Mouse (Mus musculus): ENCODE data around the gene Rnf152. TPM values are rescaled to one million over a fixed set of nuclear protein-coding genes. Genes with fewer than 3 reads are reported as not detected.
A peak's percentile ranks its signal among the peaks of the same experiment; 100 is the strongest.

The Rnf152 gene
- polyA plus RNA-seq, 1 experiment = 15.9 TPM

DNA sequence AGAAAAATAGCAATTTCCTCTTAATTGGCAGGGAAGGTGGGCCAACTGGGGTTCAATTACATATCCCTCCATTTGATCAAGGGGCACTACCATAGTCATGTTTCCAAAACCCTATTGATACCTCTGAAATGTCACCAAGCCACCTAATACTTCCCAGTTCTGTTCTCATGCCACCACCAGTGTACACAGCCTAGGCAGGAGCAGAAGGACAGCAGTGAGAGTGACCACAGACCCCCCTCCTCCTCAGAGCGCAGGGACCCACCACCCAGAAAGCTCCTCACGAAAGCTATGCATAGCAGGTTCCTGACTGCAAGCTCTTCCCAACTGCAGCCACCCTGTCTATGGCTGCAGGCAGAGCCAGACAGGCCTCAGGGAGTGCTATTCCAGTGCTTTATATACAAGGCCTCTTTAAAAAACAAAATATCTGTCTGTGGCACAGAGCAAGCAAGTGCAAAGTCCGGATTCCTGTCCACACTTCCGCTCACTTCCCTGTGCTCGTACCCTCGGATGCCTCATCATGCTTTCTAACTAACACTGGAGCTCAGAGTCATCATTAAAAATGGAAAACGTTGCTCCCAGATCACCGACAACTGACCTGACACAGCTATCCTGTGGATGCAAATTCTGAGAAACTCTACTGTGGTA is 24.3 kb downstream of the Rnf152 start:
- Histone ChIP-seq H3K4me3 (ENCODE audit: insufficient read depth, low read depth, low read length) (no peak overlapping the region), H3K27ac (replicated peaks; ENCODE audit: low read depth, low read length) (no peak overlapping the region), H3K4me1 (ENCODE audit: control insufficient read depth, insufficient read depth, insufficient read length, low read length) (peaks cover 5% of the 10 kb centered on the region; the same call in 1 of the 2 replicates)

DNA sequence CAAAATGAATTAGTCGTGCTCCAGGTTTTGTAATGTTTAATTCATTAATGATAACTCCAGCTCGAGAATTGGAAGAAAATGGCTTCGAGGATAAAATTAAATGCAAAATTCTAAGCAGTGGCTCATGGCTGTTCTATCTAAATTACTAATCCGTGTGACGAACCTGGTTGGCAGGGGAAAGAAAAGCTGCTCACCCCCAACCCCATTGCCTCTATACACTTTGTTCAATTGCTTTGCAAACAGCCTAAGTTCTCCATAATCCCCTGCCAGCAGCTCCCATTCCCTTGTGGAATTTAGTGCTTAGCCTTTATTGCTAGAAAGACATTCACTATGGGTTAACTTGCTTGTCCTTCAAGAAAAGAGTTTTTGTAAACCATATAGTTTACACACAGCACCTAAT is 24.9 kb downstream of the Rnf152 start:
- H3K4me1 ChIP-seq (ENCODE audit: control insufficient read depth, insufficient read depth, insufficient read length, low read length) = peaks cover 3% of the 10 kb centered on the region; the same call in 1 of the 2 replicates
- no peak overlapping the region for H3K4me3 ChIP-seq (ENCODE audit: insufficient read depth, low read depth, low read length)
- no peak overlapping the region for H3K27ac ChIP-seq (replicated peaks; ENCODE audit: low read depth, low read length)

DNA sequence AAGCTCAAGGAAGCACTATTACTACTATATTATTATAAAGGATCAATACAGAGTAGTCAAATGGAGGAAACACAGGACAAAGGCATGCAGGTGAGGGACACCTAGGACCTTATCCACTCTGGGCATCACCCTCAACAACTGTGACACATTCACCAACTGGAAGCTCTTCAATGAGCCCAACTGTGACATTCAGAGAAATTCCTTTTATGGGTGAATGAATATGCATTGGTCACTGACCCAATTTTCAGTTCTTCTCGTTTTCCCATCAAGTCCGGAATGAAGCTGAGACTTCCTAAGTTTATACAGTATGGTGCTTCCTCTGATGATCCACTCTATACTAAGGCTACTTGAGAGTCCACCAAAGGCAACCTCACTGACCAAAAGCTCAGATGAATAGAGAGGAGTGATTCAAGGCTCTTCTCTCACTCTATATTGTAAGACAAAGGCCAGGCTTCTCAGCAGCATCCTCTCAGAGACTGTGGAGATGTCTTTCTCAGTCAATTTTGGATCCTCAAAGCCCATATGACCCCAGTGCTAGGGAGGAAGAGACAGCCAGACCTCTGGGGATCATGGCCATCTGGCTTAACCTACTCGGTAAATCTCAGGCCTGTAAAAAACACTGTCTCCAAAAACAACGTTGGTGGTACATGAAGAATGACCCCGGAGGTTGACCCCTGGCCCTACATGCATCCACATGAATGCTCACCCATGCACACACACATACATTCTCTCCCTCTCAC is 25.8 kb downstream of the Rnf152 start:
- Histone ChIP-seq H3K4me3 (ENCODE audit: insufficient read depth, low read depth, low read length) (no peak overlapping the region), H3K4me1 (ENCODE audit: control insufficient read depth, insufficient read depth, insufficient read length, low read length) (peaks cover 3% of the 10 kb centered on the region; the same call in 1 of the 2 replicates), H3K27ac (replicated peaks; ENCODE audit: low read depth, low read length) (no peak overlapping the region)

DNA sequence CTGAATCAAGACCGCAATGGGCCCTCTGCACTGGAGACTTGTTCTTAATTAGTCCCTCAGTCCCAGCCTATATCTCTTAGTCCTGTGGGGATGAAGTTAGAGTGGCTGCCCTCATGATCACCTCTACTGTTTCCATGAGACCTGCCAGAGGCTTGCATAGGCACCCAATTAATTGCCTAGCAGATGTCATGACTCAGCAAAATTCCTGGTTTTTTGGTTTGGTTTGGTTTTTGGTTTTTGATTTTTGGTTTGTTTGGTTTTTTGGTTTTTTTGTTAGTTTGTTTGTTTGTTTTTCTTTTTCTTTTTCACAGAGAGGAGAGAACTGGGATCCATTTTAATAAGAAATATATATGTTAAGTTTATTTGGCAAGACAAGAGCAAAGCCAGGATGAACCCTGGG is 28.7 kb downstream of the Rnf152 start:
- H3K4me3 ChIP-seq (ENCODE audit: insufficient read depth, low read depth, low read length) = no peak overlapping the region
- peaks cover 8% of the 10 kb centered on the region; the same call in 1 of the 2 replicates for H3K4me1 ChIP-seq (ENCODE audit: control insufficient read depth, insufficient read depth, insufficient read length, low read length)
- no peak overlapping the region for H3K27ac ChIP-seq (replicated peaks; ENCODE audit: low read depth, low read length)

DNA sequence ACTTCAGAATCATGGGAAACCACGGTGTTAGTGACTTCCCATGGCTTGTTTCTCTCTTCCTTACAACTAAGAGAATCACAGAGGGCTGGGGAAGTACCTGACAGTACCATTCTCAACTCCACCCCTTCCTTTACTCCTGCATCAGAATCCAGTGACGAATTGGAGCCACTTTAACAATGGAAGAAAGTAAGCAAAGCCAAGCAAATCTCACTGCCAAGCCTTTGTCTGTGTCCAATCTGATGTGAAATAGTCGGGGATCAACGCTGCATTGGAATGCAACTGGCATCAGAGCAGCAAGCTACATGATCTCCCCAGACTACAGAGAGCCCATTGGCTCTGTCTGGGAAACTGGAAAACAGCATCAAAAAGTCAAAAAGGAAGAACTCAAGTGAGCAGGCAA is 31.9 kb downstream of the Rnf152 start:
- no peak overlapping the region for H3K27ac ChIP-seq (replicated peaks; ENCODE audit: low read depth, low read length)
- H3K4me3 ChIP-seq (ENCODE audit: insufficient read depth, low read depth, low read length) = no peak overlapping the region
- H3K4me1 ChIP-seq (ENCODE audit: control insufficient read depth, insufficient read depth, insufficient read length, low read length) = peaks cover 5% of the 10 kb centered on the region; the same call in 1 of the 2 replicates

DNA sequence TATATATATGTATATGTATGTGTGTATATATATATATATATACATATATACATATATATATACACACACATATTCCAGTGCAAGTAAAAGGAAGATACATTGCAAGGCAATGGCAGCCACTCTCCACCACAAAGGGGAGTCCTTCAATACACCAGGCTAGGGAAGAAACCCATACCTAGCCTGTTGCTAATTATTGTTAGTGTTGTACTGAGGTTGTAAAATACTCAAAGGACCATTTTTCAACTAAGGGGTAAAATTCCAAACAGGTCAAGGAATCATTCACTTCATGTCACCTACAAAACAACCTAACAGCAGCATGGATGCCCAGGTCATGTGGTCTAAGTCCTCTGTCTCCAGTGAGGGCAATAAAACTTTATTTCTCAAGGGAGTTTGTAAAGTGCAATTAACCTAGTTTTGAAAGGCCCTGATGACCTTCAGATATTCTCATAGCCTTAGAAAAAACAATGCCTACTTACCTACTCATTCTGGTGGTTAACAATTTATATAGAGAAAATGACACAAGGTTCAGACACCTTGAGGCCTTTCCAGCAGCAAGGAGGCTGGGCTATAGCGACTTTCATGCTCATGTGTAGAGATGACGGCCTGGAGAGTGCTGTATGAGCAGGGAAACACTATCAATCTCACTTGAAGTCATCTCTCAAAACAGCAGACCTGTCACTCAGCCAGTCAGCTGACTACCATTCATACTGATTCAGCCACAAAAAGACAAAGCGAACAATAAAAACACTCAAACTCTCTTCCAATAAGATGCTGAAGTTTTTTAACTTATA is 42.3 kb downstream of the Rnf152 start:
- Histone ChIP-seq H3K4me1 (ENCODE audit: control insufficient read depth, insufficient read depth, insufficient read length, low read length) (peaks cover 19% of the 10 kb centered on the region), H3K27ac (replicated peaks; ENCODE audit: low read depth, low read length) (no peak overlapping the region), H3K4me3 (ENCODE audit: insufficient read depth, low read depth, low read length) (no peak overlapping the region)

DNA sequence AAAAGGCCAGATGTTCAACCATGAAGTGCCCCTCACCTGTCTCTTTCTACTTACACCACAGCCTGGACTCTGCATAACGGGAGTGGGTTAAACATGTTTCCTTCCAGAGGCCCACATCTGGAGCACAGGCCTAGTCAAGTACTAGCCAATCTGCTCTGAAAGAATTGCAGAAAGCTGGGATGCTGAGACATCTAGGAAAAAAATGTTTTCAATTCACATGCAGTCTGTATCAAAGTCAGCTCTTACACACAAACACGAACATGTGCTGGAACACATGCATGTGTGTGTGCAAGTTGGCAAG is 44.0 kb downstream of the Rnf152 start:
- no peak overlapping the region for H3K4me3 ChIP-seq (ENCODE audit: insufficient read depth, low read depth, low read length)
- H3K4me1 ChIP-seq (ENCODE audit: control insufficient read depth, insufficient read depth, insufficient read length, low read length) = peaks cover 16% of the 10 kb centered on the region
- H3K27ac ChIP-seq (replicated peaks; ENCODE audit: low read depth, low read length) = peak overlapping the region; percentile 4; the same call in 1 of the 2 replicates

DNA sequence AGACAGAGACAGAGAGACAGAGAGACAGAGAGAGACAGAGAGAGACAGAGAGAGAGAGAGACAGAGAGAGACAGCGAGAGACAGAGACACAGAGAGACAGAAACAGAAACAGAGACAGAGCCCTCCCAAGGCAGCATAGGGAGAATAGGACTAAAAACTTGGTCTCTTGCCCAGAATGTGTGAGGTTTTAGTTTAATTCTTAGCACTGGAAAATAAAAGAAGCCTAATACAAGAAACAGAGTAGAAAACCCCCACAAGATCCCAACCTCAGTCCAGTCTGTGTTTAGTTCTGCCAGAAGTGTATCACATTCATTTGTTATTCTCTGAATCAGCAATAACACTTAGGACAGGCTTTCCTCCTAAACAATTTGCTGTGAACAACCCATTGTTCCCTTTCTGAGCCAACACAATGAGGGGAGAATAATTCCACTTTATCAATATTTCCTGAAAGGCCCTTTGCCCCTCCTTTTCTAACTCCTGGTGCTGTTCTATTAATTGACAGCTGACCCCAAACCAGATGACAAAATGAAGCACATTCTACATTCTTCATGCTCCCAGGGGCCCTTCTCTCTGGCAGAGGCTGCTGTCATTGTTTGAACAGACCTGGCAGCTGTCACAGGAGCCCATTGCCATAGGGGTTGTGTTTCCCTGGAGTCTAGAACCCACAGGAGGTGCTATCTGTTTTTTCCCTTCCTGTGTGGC is 44.5 kb downstream of the Rnf152 start:
- H3K4me3 ChIP-seq (ENCODE audit: insufficient read depth, low read depth, low read length) = no peak overlapping the region
- H3K4me1 ChIP-seq (ENCODE audit: control insufficient read depth, insufficient read depth, insufficient read length, low read length) = peaks cover 16% of the 10 kb centered on the region
- H3K27ac ChIP-seq (replicated peaks; ENCODE audit: low read depth, low read length) = peak overlapping the region; percentile 82

DNA sequence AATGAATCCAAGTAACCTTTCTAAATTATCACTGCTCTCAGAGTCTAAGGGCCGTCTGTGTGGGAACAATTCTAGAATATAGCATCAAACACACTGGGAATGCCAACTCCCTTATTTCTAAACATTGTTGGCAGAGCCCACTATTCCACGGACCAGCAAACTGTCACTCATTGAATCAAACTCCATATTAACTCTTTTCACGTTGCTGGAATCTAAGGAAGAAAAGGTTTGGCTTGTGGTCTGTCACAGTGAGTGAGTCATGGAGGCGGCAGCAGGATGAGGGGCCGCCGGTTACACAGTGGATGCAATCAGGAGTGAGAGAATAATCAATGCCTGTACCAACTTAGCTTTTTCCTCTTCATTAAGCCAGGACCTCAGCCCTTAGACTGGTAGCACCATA is 54.3 kb downstream of the Rnf152 start:
- no peak overlapping the region for H3K27ac ChIP-seq (replicated peaks; ENCODE audit: low read depth, low read length)
- H3K4me3 ChIP-seq (ENCODE audit: insufficient read depth, low read depth, low read length) = no peak overlapping the region
- H3K4me1 ChIP-seq (ENCODE audit: control insufficient read depth, insufficient read depth, insufficient read length, low read length) = peaks cover 25% of the 10 kb centered on the region

DNA sequence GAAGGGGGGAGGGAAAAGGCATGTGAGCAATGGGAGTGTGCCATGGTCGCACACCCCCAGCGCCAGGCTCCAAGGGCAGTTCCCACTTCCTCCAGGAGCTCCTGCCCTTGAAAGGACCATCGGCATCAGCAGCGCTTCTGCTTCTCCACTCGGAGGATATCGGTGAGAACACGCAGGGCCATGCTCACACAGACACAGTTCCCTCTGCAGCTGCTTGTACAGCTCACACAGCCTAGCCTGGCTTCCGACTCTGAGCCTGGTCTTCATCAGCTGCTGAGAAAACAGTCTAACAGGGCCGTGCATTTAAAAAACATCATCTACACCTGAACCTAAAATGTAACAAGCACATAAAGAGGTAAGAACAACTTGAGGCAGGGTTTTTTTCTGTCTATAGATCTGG is 54.7 kb downstream of the Rnf152 start:
- Histone ChIP-seq H3K4me1 (ENCODE audit: control insufficient read depth, insufficient read depth, insufficient read length, low read length) (peaks cover 25% of the 10 kb centered on the region), H3K27ac (replicated peaks; ENCODE audit: low read depth, low read length) (peak overlapping the region; percentile 40; the same call in 1 of the 2 replicates), H3K4me3 (ENCODE audit: insufficient read depth, low read depth, low read length) (no peak overlapping the region)

DNA sequence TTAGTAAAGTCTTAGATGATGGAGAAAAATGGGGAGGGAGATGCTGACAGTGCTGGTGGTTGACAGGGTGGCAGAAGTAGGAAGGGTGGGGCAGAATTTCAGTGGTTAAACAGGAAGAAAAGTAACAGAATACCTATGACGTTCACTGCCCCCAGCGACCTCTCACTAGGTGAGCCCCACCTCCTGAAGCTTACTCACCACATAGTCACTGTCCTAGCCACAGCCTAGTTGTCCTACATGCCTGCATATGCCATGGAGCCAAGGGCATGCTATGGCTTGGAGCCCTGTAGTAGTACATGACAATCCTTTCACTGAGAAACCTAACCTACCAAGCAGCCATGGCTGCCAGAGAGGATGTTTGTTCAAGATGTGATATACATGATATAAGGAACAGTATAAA is 64.7 kb downstream of the Rnf152 start:
- no peak overlapping the region for H3K4me3 ChIP-seq (ENCODE audit: insufficient read depth, low read depth, low read length)
- no peak overlapping the region for H3K27ac ChIP-seq (replicated peaks; ENCODE audit: low read depth, low read length)
- H3K4me1 ChIP-seq (ENCODE audit: control insufficient read depth, insufficient read depth, insufficient read length, low read length) = peaks cover 4% of the 10 kb centered on the region; the same call in 1 of the 2 replicates

DNA sequence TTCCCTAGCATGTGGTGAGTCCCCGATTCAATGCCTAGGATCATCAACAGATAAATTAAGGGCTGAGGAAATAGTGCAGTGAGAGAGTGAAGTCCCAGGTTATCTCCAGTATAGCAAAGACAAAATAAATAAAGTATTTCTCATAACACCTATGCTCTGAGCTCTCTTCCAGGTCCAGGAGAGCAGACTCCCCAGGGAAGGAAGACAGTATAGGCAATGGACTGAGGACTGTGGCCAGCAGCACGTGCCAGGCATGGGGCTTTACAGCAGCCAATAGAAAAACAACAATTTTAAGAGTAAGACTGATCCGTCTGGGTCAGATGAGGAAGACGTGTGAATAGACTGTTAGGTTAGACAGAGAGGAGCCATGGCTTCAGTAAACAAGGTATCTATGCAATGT is 69.0 kb downstream of the Rnf152 start:
- no peak overlapping the region for H3K27ac ChIP-seq (replicated peaks; ENCODE audit: low read depth, low read length)

DNA sequence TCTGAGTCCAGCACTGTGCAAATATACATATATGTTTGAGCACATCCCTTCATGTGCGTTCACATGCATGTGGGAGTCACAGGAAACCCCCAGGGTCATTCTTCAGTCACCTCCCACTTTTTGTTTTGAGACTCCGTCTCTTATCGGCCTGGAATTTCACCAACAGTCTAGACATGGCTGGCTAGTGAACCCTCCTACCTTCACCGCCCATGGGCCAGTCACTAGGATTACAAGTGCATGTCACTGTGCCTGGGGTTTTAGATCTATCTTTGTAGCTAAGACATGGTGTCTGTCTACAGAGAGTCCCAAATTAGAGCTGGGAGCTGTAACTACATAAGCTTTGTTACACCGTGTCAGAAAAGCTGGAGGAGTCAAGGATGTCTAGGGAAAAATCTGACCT is 69.6 kb downstream of the Rnf152 start:
- H3K4me1 ChIP-seq (ENCODE audit: control insufficient read depth, insufficient read depth, insufficient read length, low read length) = peaks cover 6% of the 10 kb centered on the region; the same call in 1 of the 2 replicates
- H3K27ac ChIP-seq (replicated peaks; ENCODE audit: low read depth, low read length) = no peak overlapping the region
- no peak overlapping the region for H3K4me3 ChIP-seq (ENCODE audit: insufficient read depth, low read depth, low read length)

More for the DNA sequence above, 69.0 kb downstream of the Rnf152 start:
- Histone ChIP-seq H3K4me3 (ENCODE audit: insufficient read depth, low read depth, low read length) (no peak overlapping the region), H3K4me1 (ENCODE audit: control insufficient read depth, insufficient read depth, insufficient read length, low read length) (peaks cover 6% of the 10 kb centered on the region; the same call in 1 of the 2 replicates)

DNA sequence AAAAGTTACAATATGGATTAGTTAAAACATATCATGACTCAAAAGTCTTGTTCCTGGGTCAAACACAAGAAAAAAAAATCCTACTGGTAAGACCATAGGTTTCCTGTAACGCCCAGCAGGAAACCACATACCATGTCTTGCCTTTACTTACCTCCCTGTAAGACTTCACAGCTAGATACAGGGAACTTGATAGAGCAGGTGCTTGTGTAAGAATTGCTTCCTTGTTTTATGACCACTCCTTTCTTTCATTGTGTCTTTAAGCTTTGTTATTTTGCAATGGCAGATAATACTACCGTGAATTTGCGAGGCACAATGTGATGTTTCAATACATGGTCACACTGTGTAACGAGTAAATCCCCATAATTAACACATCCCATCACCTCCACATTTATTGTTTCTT is 71.5 kb downstream of the Rnf152 start:
- H3K27ac ChIP-seq (replicated peaks; ENCODE audit: low read depth, low read length) = no peak overlapping the region
- H3K4me1 ChIP-seq (ENCODE audit: control insufficient read depth, insufficient read depth, insufficient read length, low read length) = peaks cover 5% of the 10 kb centered on the region; the same call in 1 of the 2 replicates

DNA sequence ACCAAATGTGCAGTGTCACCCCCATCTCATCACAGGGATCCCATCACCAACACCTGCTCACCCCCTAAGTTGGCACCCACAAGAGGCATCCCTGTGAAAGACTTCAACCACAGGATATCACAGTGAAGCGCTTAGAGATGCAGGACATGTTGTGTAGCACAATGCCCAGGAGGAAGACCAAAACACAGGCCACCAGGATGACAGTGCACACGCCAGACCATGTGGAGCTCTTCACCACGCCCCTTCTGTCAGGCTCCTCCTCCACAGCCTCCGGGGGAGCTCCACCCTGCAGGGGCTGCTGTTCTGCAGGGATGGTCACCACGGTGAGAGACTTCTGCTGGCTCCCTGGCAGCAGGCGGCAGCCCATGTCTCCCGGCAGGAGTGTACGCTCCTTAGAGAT is 72.4 kb downstream of the Rnf152 start:
- Histone ChIP-seq H3K4me1 (ENCODE audit: control insufficient read depth, insufficient read depth, insufficient read length, low read length) (peaks cover 2% of the 10 kb centered on the region; the same call in 1 of the 2 replicates), H3K4me3 (ENCODE audit: insufficient read depth, low read depth, low read length) (no peak overlapping the region), H3K27ac (replicated peaks; ENCODE audit: low read depth, low read length) (no peak overlapping the region)

More for the DNA sequence above, 71.5 kb downstream of the Rnf152 start:
- H3K4me3 ChIP-seq (ENCODE audit: insufficient read depth, low read depth, low read length) = no peak overlapping the region

Measured in brown adipose tissue, adult 24 weeks (tissue).